Mouse (Mus musculus) embryonic stem cell, embryonic (primary cell): ENCODE data around the gene Fzd7.

Experiments
- CTCF ChIA-PET, 4 experiments: fragments of 300-600 bp in 2 of 4; fragments of 350-600 bp in 2 of 4; sonication (Branson Sonifier 250); formaldehyde crosslinking; loops; one replicate each; lab custom pipeline; 2022; ENCODE audit warnings: inconsistent platforms in 2 of 4; lab: Charles Lee
- POLR2A ChIA-PET, 4 experiments: fragments of 300-600 bp in 2 of 4; fragments of 350-600 bp in 2 of 4; sonication (Branson Sonifier 250); formaldehyde crosslinking; loops; one replicate each; lab custom pipeline; 2022; ENCODE audit warnings: antibody characterized with exemption in 4 of 4, inconsistent platforms in 1 of 4; lab: Charles Lee

Gene Fzd7

GRCm38 (mm10) chr1:59456825-59457224 is 25.4 kb upstream of the Fzd7 start:
- CTCF ChIA-PET: interaction anchor here in 2 of 4 experiments (0.5 to 1.7 kb wide), 5 partner anchors 14 to 150 kb away, joined by 3 to 4 read pairs (median 3); no protein-coding TSS in a partner anchor

GRCm38 (mm10) chr1:59457873-59458272 is 24.4 kb upstream of the Fzd7 start:
- ChIA-PET CTCF (interaction anchor here in 3 of 4 experiments (0.5 to 0.9 kb wide), 6 partner anchors 11 to 151 kb away, joined by 3 to 5 read pairs (median 3); no protein-coding TSS in a partner anchor), POLR2A (interaction anchor here (0.6 to 6.6 kb wide), 18 partner anchors 9 to 127 kb away, joined by 3 to 37 read pairs (median 6); partner anchors contain the start of gene Fzd7 (in 2 of the 4))

More at GRCm38 (mm10) chr1:59456825-59457224, 25.4 kb upstream of the Fzd7 start:
- POLR2A ChIA-PET: interaction anchor here in 3 of 4 experiments (0.6 to 6.6 kb wide), 23 partner anchors 11 to 219 kb away, joined by 3 to 37 read pairs (median 5); partner anchors contain the start of genes Fzd7 (in 2 of the 3), Als2 (in 1 of the 3) and Gm973 (in 1 of the 3)

- CTCF ChIA-PET: interaction anchor here in 2 of 4 experiments (0.6 to 0.9 kb wide), 2 partner anchors 11 to 451 kb away, joined by 3 read pairs; no protein-coding TSS in a partner anchor
- POLR2A ChIA-PET: interaction anchor here in 3 of 4 experiments (0.5 to 6.6 kb wide), 22 partner anchors 10 to 126 kb away, joined by 3 to 37 read pairs (median 5); partner anchors contain the start of gene Fzd7 (in 3 of the 3)
Measured at GRCm38 (mm10) chr1:59458886-59459285, 23.3 kb upstream of the Fzd7 start.

- POLR2A ChIA-PET: interaction anchor here (0.5 to 4.2 kb wide), 14 partner anchors 7 to 314 kb away, joined by 3 to 26 read pairs (median 3); partner anchors contain the start of gene Fzd7 (in 1 of the 4)
- CTCF ChIA-PET: interaction anchor here in 2 of 4 experiments (0.5 to 0.9 kb wide), 5 partner anchors 10 to 305 kb away, joined by 3 to 4 read pairs (median 3); no protein-coding TSS in a partner anchor
Measured at GRCm38 (mm10) chr1:59464696-59465639, 17.3 kb upstream of the Fzd7 start.

GRCm38 (mm10) chr1:59465640-59466008 is 16.6 kb upstream of the Fzd7 start:
- ChIA-PET POLR2A (interaction anchor here in 3 of 4 experiments (0.9 to 4.2 kb wide), 8 partner anchors 10 to 43 kb away, joined by 3 to 26 read pairs (median 5); partner anchors contain the start of gene Fzd7 (in 1 of the 3)), CTCF (interaction anchor here in 3 of 4 experiments (0.5 to 1.6 kb wide), 4 partner anchors 16 to 212 kb away, joined by 3 read pairs; no protein-coding TSS in a partner anchor)

- CTCF ChIA-PET: interaction anchor here in 2 of 4 experiments (0.6 to 1.0 kb wide), 2 partner anchors 11 to 116 kb away, joined by 3 to 4 read pairs; no protein-coding TSS in a partner anchor
- POLR2A ChIA-PET: interaction anchor here (1.0 to 5.8 kb wide), 8 partner anchors 11 to 20 kb away, joined by 3 to 59 read pairs (median 4); partner anchors contain the start of gene Fzd7 (in 2 of the 4)
Measured at GRCm38 (mm10) chr1:59469170-59469569, 13.1 kb upstream of the Fzd7 start.

- ChIA-PET CTCF (interaction anchor here in 3 of 4 experiments (0.6 to 3.3 kb wide), 9 partner anchors 10 to 528 kb away, joined by 3 to 10 read pairs (median 3); no protein-coding TSS in a partner anchor), POLR2A (interaction anchor here (0.7 to 5.8 kb wide), 11 partner anchors 9 to 164 kb away, joined by 3 to 60 read pairs (median 3); partner anchors contain the start of gene Fzd7 (in 2 of the 4))
Measured at GRCm38 (mm10) chr1:59470766-59471165, 11.5 kb upstream of the Fzd7 start.

- CTCF ChIA-PET: interaction anchor here (0.6 to 3.3 kb wide), 16 partner anchors 9 to 1816 kb away, joined by 3 to 10 read pairs (median 4); partner anchors contain the start of genes Fzd7 (in 1 of the 4) and Gm973 (in 1 of the 4)
- POLR2A ChIA-PET: interaction anchor here (0.6 to 5.8 kb wide), 54 partner anchors 9 to 236 kb away, joined by 3 to 60 read pairs (median 4); partner anchors contain the start of genes Fzd7 (in 3 of the 4) and Als2 (in 2 of the 4)
Measured at GRCm38 (mm10) chr1:59472368-59473180, 9.7 kb upstream of the Fzd7 start.

GRCm38 (mm10) chr1:59473181-59473555 is 9.1 kb upstream of the Fzd7 start:
- CTCF ChIA-PET: interaction anchor here in 2 of 4 experiments (0.8 to 3.3 kb wide), 5 partner anchors 10 to 228 kb away, joined by 3 to 10 read pairs (median 4); partner anchors contain the start of gene Fzd7 (in 1 of the 2)

GRCm38 (mm10) chr1:59475618-59476017 is 6.6 kb upstream of the Fzd7 start:
- ChIA-PET CTCF (interaction anchor here in 3 of 4 experiments (0.5 to 0.6 kb wide), 3 partner anchors 49 to 193 kb away, joined by 4 to 18 read pairs (median 4); no protein-coding TSS in a partner anchor), POLR2A (interaction anchor here in 2 of 4 experiments (0.6 to 2.2 kb wide), 19 partner anchors 9 to 253 kb away, joined by 3 to 16 read pairs (median 3); partner anchors contain the start of gene Als2 (in 1 of the 2))

More at GRCm38 (mm10) chr1:59473181-59473555, 9.1 kb upstream of the Fzd7 start:
- POLR2A ChIA-PET: interaction anchor here in 3 of 4 experiments (0.7 to 5.8 kb wide), 24 partner anchors 9 to 236 kb away, joined by 3 to 60 read pairs (median 6); partner anchors contain the start of genes Fzd7 (in 3 of the 3) and Als2 (in 1 of the 3)

- POLR2A ChIA-PET: interaction anchor here in 2 of 4 experiments (1.2 to 5.7 kb wide), 5 partner anchors 9 to 52 kb away, joined by 3 to 37 read pairs (median 26); no protein-coding TSS in a partner anchor
- CTCF ChIA-PET: interaction anchor here in 1 of 4 experiments (0.6 kb wide), 1 partner anchor 41 kb away, joined by 14 read pairs; no protein-coding TSS in a partner anchor
Measured at GRCm38 (mm10) chr1:59478911-59479310, 3.3 kb upstream of the Fzd7 start.

GRCm38 (mm10) chr1:59480821-59481455 is 1.3 kb upstream of the Fzd7 start:
- ChIA-PET CTCF (interaction anchor here in 2 of 4 experiments (0.6 to 1.3 kb wide), 9 partner anchors 9 to 234 kb away, joined by 3 to 7 read pairs (median 3); no protein-coding TSS in a partner anchor), POLR2A (interaction anchor here (0.5 to 5.7 kb wide), 94 partner anchors 8 to 1085 kb away, joined by 3 to 60 read pairs (median 4); partner anchors contain the start of genes Als2 (in 3 of the 4), Cdk15 (in 2 of the 4), Gm973 (in 2 of the 4) and Nop58 (in 1 of the 4))

GRCm38 (mm10) chr1:59481456-59482291 is 550 bp upstream of the Fzd7 start:
- ChIA-PET CTCF (interaction anchor here in 3 of 4 experiments (0.6 to 1.7 kb wide), 10 partner anchors 9 to 234 kb away, joined by 3 to 7 read pairs (median 3); no protein-coding TSS in a partner anchor), POLR2A (interaction anchor here (0.5 to 5.7 kb wide), 103 partner anchors 9 to 1119 kb away, joined by 3 to 60 read pairs (median 4); partner anchors contain the start of genes Als2 (in 3 of the 4), Cdk15 (in 2 of the 4), Gm973 (in 2 of the 4) and Nop58 (in 1 of the 4))
